Mouse (Mus musculus) neural tube, embryonic 11.5 days (tissue): ENCODE measurements around the gene Zfp235. TPM values are rescaled to one million over a fixed set of nuclear protein-coding genes. Genes with fewer than 3 reads are reported as not detected.

ENCODE experiments used
- ATAC-seq: fragments of 200-750 bp; cut with Nextera tagmentation; 2 replicates; pipeline ENCODE4 v1.8.0; 2017; ENCODE audit warnings: moderate number of reproducible peaks, mild to moderate bottlenecking, moderate TSS enrichment, moderate library complexity; ENCODE audit not compliant: insufficient read depth, low FRiP score, low TSS enrichment
- DNase-seq: peaks from one replicate; pipeline ENCODE4 v3.0.0-alpha.2; 2015; ENCODE audit warnings: low spot score
- H3K27ac ChIP-seq: fragments of 300-500 bp; sonication (generic); 2 replicates; pipeline ENCODE4 v1.5.1; 2014; ENCODE audit warnings: low read depth, mild to moderate bottlenecking, low read length
- H3K27me3 ChIP-seq: fragments of 300-500 bp; sonication (generic); 2 replicates; pipeline ENCODE4 v1.6.1; 2014; ENCODE audit warnings: mild to moderate bottlenecking, low read length, mixed read lengths; ENCODE audit not compliant: control insufficient read depth, insufficient read depth
- H3K36me3 ChIP-seq: fragments of 300-500 bp; sonication (generic); 2 replicates; pipeline ENCODE4 v1.6.1; 2014; ENCODE audit warnings: mild to moderate bottlenecking, low read length, moderate library complexity, mixed read lengths; ENCODE audit not compliant: control insufficient read depth, insufficient read depth
- H3K4me1 ChIP-seq: fragments of 300-500 bp; sonication (generic); 2 replicates; pipeline ENCODE4 v1.6.1; 2014; ENCODE audit warnings: low read length, mixed read lengths; ENCODE audit not compliant: control insufficient read depth, insufficient read depth
- H3K4me2 ChIP-seq: fragments of 300-500 bp; sonication (generic); 2 replicates; pipeline ENCODE4 v1.6.1; 2014; ENCODE audit warnings: low read depth, mild to moderate bottlenecking, moderate library complexity
- H3K4me3 ChIP-seq: fragments of 300-500 bp; sonication (generic); 2 replicates; pipeline ENCODE4 v1.5.1; 2014; ENCODE audit warnings: low read depth, low read length
- H3K9ac ChIP-seq: fragments of 300-500 bp; sonication (generic); 2 replicates; pipeline ENCODE4 v1.6.1; 2014; ENCODE audit warnings: mild to moderate bottlenecking, low read length
- H3K9me3 ChIP-seq: fragments of 300-500 bp; sonication (generic); 2 replicates; pipeline ENCODE4 v1.6.1; 2016; ENCODE audit warnings: low read length; ENCODE audit not compliant: control insufficient read depth
- WGBS: fragments of 180-500 bp; shearing (Covaris S2); extraction: QIAGEN DNeasy Blood & Tissue Kit; methylation state at CpG from one replicate; pipeline ENCODE4 v1.1.7; 2014; 5-methylcytosine and 5-hydroxymethylcytosine counted together
- polyA plus RNA-seq: library from polyadenylated mRNA; unstranded; fragments of >200 nt; fragmentation: Nextera tagmentation; extraction: Ambion mirVana; gene quantifications from 2 replicates; pipeline ENCODE4 v1.2.1, GENCODE M21; 2014

The Zfp235 gene
- 16.9 and 20.8 TPM in 2 replicates for polyA plus RNA-seq

DNA sequence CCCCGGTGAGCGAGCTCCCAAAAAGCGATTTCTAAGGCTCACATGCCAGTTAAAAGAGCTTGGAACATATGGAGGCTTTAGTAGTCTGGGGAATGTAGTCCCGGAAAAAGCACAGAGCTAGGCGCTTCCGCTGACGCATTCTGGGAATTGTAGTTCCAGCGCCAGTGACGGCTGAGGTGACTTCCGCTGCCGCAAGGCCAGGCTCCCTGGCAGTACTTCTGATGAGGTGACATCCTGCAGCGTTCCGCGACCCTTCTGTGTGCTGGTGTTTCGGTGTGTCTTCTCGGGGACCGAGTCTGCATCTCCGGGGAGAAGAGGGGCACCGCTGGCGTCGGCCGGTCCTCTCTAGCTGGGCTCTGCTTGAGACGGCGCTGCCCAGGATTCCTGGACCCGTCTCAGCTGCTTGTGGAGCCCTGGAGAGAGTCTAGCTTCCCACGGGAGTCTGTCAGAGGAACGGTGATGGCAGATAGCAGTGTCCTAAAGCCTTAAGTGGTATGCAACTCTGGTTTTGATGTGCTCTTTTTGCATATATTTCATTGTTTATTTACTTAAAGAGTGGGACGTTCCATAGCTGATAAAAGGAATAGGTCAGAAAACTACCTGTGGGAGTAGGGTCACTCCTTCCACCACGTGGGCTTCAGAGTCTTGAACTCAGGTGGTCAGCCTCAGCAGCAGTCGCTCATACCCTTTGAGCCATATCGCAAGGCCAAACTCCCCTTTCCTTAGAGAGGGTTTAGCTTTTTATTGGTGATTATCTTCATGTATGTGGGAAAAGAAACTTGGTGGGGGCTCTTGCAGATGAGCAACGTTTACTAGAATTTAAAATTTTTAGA lies at the start of gene Zfp235:
TSS of gene Zfp235 (plus strand) at position 174 of the 833 bp plus-strand sequence.
- Histone ChIP-seq H3K27me3 (no peaks in the 10 kb centered on the region), H3K9me3 (no peaks in the 10 kb centered on the region), H3K9ac (peak within 1 kb of the TSS; percentile 64), H3K4me2 (peak within 1 kb of the TSS; percentile 55), H3K4me3 (peak within 1 kb of the TSS; percentile 60), H3K4me1 (no peaks in the 10 kb centered on the region; the same call in 1 of the 2 replicates), H3K36me3 (peaks cover 5% of the 10 kb centered on the region), H3K27ac (no peak within 1 kb of the TSS)
- WGBS: 4% methylated on average over 32 of the region's 32 CpGs
- ATAC-seq (peak; percentile 91), DNase-seq (peak; percentile 87)

DNA sequence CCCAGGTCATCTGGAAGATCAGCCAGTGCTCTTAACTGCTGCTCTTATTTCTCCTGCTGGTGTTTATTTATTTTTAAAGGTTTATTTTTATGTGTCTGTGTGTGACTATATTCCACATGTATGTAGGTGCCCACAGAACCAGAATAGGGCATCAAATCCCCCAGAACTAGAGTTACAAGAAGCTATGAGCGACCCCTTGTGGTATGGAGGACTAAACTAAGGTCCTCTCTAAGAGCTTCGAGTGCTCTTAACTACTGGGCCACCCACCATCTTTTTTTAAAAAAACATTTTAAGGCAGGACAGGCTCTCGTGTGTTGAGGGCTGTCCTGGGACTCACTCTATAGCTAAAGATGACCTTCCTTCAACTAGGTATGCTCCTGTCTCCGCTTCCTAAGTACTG lies 47.1 kb upstream of the Zfp235 start:
- H3K36me3 ChIP-seq: peaks cover 19% of the 10 kb centered on the region
- no peak overlapping the region for H3K27ac ChIP-seq
- no peak for DNase-seq
- ATAC-seq: no peak
- WGBS: 97% methylated on average over 4 of the region's 4 CpGs
- no peaks in the 10 kb centered on the region for H3K27me3 ChIP-seq
- H3K4me2 ChIP-seq: no peak overlapping the region
- H3K9me3 ChIP-seq: peaks cover 16% of the 10 kb centered on the region; the same call in 1 of the 2 replicates
- no peak overlapping the region for H3K4me3 ChIP-seq
- H3K9ac ChIP-seq: no peak overlapping the region
- no peaks in the 10 kb centered on the region; the same call in 1 of the 2 replicates for H3K4me1 ChIP-seq

DNA sequence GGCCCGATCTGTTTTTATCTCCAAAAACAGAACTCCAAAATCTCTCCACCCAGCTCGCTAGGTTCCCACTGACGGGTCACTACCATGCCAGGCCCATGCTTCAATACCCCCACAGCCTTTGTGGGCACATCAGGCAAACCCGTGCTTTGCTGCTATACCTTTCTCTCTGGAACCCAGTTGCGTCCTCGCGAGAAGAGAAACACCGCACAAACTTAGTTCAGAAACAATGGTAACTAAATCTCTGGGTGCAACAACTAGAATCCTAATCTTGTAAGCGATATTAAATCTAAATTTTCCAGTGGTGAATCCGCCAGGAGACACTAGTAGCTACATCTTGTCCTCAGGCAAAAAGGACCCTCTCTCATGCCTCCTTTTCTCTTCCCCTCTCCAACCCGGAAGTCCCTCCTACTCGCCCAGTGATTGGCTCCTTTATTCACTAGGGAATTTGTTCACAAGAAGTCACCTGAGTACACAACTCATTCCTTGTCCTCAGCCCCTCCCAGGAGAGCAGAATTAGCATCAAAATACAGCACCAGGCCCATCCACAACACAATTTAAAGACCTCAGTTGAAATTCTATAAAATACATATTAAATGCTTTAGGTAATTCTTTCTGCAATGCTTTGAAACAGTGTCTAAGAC lies 46.4 kb upstream of the Zfp235 start:
- Histone ChIP-seq H3K27ac (no peak overlapping the region), H3K4me1 (no peaks in the 10 kb centered on the region; the same call in 1 of the 2 replicates), H3K36me3 (peaks cover 19% of the 10 kb centered on the region), H3K4me3 (no peak overlapping the region), H3K27me3 (no peaks in the 10 kb centered on the region), H3K9ac (no peak overlapping the region), H3K4me2 (no peak overlapping the region), H3K9me3 (peaks cover 16% of the 10 kb centered on the region; the same call in 1 of the 2 replicates)
- 97% methylated on average over 12 of the region's 12 CpGs for WGBS
- ATAC-seq (no peak), DNase-seq (no peak)

DNA sequence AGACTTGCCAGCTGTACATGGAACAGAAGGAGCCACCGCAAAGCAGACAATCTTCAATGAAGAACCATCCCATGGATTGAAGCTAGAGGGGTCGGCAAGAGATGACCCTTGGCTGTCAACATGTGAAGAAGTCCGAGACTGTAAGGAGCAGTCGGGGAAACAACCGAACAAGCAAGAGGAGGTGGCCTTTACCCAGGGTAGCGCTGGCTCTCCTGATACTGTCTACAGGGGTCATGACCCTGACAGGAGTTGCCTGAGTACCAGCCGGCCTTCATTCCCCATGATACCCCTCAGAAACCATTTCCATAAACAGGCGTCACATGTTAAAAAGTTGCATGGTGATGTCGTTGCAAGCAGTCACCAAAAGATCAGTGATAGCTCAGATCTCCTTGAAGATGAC lies 29.6 kb upstream of the Zfp235 start:
- H3K36me3 ChIP-seq: peaks cover 82% of the 10 kb centered on the region

DNA sequence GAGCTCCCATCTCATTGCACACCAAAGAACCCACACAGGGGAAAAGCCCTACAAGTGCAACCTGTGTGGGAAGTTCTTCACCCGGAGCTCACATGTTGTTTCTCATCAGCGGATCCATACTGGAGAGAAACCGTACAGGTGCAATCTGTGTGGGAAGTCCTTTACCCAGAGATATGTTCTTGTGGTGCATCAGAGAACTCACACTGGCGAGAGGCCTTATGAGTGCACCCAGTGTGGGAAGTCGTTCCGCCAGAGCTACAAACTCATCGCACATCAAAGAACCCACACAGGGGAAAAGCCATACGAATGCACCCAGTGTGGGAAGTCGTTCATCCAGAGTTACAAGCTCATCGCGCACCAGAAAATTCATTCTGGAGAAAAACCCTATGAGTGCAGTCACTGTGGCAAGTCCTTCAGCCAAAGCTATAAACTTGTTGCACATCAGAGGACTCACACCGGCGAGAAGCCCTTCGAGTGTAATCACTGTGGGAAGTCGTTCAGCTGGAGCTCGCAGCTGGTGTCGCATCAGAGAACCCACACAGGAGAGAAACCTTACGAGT lies 28.7 kb upstream of the Zfp235 start:
- H3K4me1 ChIP-seq: no peaks in the 10 kb centered on the region
- no peak overlapping the region for H3K4me3 ChIP-seq
- WGBS: 96% methylated on average over 18 of the region's 18 CpGs
- H3K27ac ChIP-seq: no peak overlapping the region
- ATAC-seq: no peak
- no peak overlapping the region for H3K4me2 ChIP-seq
- DNase-seq: no peak
- H3K9me3 ChIP-seq: peaks cover 65% of the 10 kb centered on the region
- H3K36me3 ChIP-seq: peaks cover 75% of the 10 kb centered on the region
- no peaks in the 10 kb centered on the region for H3K27me3 ChIP-seq
- H3K9ac ChIP-seq: no peak overlapping the region

More for the DNA sequence above, 29.6 kb upstream of the Zfp235 start:
- DNase-seq (no peak), ATAC-seq (no peak)
- Histone ChIP-seq H3K27ac (no peak overlapping the region), H3K9ac (no peak overlapping the region), H3K4me3 (no peak overlapping the region), H3K4me1 (no peaks in the 10 kb centered on the region), H3K4me2 (no peak overlapping the region), H3K9me3 (peaks cover 68% of the 10 kb centered on the region), H3K27me3 (no peaks in the 10 kb centered on the region)
- WGBS: 91% methylated on average over 9 of the region's 9 CpGs

DNA sequence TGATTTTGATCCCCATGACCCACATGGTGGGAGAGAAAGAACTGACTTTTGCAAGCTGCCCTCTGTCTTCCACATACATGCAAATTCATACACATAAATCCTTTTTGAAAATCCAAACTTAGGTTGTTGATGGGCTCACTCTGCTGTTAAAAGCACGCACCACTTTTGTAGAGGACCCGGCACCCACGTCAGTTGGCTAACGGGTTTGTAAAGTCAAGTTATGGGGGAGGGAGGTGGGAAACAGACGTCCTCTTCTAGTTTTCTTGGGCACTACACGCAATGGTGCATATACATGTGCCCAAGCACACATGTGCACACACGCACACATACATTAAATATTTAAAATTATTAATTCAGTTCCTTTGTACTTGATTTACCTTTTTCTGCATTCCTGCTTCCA lies 23.1 kb upstream of the Zfp235 start:
- Histone ChIP-seq H3K4me1 (0 out of 2 replicates have a peak, but pooled peaks cover 2% of the 10 kb centered on the region), H3K36me3 (peaks cover 22% of the 10 kb centered on the region), H3K9me3 (peaks cover 30% of the 10 kb centered on the region), H3K27me3 (no peaks in the 10 kb centered on the region), H3K27ac (no peak overlapping the region), H3K9ac (no peak overlapping the region), H3K4me3 (no peak overlapping the region), H3K4me2 (no peak overlapping the region)
- DNase-seq (no peak), ATAC-seq (no peak)
- 96% methylated on average over 7 of the region's 7 CpGs for WGBS

DNA sequence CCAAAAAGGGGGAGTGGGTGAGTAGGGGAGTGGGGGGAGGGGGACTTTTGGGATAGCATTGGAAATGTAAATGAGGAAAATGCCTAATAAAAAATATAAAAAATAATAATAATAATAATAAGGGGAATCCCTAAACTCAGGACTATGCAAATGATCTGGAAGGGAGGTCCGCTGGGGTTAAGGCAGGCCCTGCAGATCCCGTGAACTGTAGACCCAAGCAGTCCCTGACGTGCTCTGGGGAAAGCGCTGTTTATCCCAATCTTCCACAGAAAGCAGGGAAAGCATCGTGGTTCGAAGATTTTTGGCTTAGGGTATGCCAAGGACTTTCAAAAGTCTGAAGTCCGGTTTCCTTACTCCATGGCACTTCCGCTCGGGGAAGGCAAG lies 22.2 kb upstream of the Zfp235 start:
- H3K9ac ChIP-seq: no peak overlapping the region

DNA sequence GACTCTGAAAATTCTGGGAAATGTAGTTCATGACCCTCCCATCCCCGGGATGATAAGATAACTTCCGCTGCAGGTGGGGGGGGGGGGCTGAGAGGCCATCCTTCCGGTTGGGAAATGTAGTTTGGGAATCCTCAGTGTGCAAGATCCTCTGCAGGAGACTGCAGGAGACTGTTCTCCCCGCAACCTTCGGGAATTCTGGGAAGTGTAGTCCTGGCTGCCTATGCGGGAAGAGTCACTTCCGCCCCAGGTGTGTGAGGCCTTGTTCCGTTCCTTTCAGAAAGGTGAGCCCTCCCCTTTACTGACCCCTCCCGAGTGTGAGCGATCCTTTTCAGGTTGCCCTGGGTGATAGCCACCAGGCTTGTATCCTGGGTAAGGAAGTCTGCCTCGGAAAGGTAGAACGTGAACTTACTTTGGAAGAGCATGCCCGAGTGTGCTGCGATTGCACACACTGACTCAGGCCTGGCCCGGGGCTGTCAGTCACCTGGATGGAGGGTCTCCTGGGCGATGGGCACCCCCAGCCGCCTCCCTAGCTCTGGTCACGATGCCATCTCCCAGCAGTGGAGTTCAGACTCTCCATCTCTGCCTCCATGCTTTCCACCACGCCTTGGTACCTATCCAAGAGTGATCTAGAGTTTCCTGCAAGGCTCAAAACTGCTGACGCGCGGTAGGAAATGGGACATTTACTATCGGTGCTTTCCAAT lies 21.7 kb upstream of the Zfp235 start, which contains the start of gene Zfp112:
TSS of gene Zfp112 (plus strand) at position 159 of the 701 bp plus-strand sequence.
- peak within 1 kb of the TSS; percentile 66 for H3K9ac ChIP-seq
- DNase-seq (peak; percentile 88), ATAC-seq (peak; percentile 93)
- 0 out of 2 replicates have a peak, but pooled peaks cover 2% of the 10 kb centered on the region for H3K4me1 ChIP-seq
- no peak within 1 kb of the TSS for H3K27ac ChIP-seq
- H3K4me2 ChIP-seq: peak within 1 kb of the TSS; percentile 76
- 3% methylated on average over 23 of the region's 23 CpGs for WGBS
- peaks cover 7% of the 10 kb centered on the region for H3K36me3 ChIP-seq
- H3K4me3 ChIP-seq: peak within 1 kb of the TSS; percentile 62
- peaks cover 15% of the 10 kb centered on the region for H3K9me3 ChIP-seq
- H3K27me3 ChIP-seq: no peaks in the 10 kb centered on the region

More for the DNA sequence above, 22.2 kb upstream of the Zfp235 start:
- DNase-seq: no peak
- 3% methylated on average over 9 of the region's 9 CpGs for WGBS
- ATAC-seq: peak; percentile 80
- peaks cover 21% of the 10 kb centered on the region for H3K9me3 ChIP-seq
- H3K4me2 ChIP-seq: peak overlapping the region; percentile 76
- H3K27ac ChIP-seq: no peak overlapping the region
- 0 out of 2 replicates have a peak, but pooled peaks cover 2% of the 10 kb centered on the region for H3K4me1 ChIP-seq
- no peaks in the 10 kb centered on the region for H3K27me3 ChIP-seq
- peaks cover 13% of the 10 kb centered on the region for H3K36me3 ChIP-seq
- peak overlapping the region; percentile 62 for H3K4me3 ChIP-seq
